Mouse (Mus musculus) induced T-regulatory cell, adult 2 months (primary cell): Measurements from ENCODE around the gene Smyd3.
A peak's percentile ranks its signal among the peaks of the same experiment; 100 is the strongest.

ENCODE experiments used
- DNase-seq: peaks from one replicate; pipeline ENCODE4 v3.0.0-alpha.2; 2012; ENCODE audit warnings: low read depth

The Smyd3 gene

DNA sequence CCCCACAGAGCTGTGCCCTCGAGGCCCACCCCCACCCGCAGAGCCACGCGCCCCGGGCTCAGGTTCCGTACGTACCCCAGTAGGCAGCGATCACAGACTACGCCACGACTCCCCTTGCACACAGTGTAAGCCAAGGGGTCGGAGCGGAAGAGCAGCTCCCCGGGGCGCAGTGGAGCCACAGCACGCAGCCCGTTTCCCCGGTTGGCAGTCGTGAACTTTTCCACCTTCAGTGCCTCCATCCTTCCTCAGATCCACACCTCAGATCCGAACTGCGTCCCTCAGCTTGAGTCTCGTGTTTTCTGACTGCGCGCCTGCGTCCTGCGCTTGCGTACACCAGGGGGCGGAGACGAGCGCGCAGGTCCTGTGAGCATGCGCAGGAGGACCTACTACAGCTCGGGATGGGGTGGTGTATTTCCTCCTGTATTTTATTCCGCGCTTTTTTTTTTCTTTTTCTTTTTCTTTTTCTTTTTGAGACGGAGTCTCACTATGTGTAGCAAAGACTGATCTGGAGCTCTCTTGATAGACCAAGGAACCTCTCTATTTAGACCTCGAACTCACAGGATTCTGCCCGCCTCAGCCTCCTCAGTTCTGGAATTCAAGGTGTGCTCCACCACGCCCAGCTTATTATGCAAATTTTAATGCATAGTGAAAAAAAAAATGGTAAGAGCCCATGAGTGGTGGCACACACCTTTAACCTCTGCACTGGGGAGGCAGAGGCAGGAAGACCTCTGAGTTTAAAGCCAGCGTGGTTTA lies at the start of gene Smyd3:
TSS of gene Smyd3 (minus strand) at position 329 of the 753 bp plus-strand sequence.
- peak; percentile 95 for DNase-seq

DNA sequence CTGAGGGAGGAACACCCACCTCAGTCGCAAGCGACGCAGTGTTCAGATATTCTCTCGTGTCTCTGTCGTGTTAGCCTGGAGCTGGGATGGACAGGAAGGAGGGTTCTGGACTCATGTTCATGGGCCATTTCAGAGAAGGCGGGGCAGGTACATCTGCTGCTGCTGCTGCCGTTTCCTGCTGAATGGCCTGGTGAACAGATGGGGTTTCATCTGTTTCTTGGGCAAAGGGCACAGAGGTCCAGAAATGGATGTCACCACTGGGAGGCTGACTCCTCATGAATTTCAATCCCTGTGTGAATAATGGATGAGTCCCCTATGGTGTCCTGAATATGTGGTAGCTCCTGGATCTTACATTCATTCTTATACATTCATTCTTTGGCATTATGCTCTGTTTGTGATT lies 49.7 kb upstream of the Smyd3 start:
- no peak for DNase-seq

DNA sequence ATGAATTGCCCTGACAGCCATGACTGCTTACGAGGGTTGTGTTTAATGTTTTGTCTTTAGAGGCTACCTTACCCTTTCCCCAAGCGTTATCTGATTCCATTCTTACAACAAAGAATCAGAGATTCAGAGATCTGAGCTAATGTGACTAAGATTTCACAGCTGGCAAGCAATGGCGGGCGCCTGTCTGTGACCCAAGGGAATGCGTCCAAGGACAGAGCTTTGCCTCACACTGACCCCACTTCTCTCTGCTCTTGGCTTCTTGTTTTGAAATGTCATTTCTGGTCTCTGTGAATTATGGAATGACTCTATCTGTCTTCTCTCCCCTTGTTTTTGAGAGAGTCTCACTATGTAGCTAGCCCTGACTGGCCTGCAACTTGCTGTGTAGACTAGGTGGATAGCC lies 46.1 kb upstream of the Smyd3 start:
- DNase-seq = no peak

DNA sequence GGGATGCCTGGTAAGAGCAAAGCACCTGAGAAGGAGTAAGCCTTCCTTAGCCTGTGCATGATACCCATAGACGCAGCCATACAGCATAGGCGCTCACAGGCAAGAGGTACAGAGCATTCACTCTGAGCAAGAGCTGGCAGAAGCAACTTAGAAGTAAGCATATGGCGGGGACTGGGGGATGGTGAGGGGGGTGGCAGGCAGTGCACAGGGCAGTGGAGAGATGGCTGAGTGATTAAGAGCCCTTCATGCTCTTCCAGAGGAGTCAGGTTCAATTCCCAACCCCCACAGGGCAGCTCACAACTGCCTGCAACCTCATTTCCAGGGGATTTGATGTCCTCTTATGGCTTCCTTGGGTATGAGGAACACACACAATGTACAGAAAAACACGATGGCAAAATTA lies 45.4 kb upstream of the Smyd3 start:
- DNase-seq = no peak

DNA sequence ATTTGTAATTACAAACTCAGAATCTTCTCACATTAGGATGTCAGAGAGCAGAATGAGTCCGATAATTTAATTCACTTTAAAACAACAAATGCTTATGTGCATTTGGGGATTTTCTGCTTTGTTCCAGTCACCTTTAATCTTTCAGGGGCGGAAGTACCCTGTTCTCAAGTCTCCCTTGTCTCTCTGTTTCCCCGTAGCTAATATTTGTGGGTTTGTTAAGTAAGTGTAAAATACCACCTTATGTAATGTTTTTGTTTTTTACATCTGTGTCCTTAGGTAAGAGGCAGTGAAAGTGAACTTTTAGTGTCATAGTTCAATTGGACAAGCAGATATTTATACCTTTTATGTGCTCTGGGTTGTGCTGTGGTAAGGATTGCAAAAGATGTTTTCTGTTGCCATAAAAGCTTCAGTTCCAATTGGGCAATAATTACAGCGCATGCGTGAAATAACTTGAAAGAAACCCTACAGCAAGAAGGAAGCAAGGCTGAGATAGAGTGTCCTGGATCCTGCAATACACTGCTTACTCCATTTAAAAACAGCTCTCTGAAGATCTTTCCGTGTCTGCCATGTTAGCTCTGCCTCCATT lies 43.1 kb upstream of the Smyd3 start:
- peak; percentile 62 for DNase-seq

DNA sequence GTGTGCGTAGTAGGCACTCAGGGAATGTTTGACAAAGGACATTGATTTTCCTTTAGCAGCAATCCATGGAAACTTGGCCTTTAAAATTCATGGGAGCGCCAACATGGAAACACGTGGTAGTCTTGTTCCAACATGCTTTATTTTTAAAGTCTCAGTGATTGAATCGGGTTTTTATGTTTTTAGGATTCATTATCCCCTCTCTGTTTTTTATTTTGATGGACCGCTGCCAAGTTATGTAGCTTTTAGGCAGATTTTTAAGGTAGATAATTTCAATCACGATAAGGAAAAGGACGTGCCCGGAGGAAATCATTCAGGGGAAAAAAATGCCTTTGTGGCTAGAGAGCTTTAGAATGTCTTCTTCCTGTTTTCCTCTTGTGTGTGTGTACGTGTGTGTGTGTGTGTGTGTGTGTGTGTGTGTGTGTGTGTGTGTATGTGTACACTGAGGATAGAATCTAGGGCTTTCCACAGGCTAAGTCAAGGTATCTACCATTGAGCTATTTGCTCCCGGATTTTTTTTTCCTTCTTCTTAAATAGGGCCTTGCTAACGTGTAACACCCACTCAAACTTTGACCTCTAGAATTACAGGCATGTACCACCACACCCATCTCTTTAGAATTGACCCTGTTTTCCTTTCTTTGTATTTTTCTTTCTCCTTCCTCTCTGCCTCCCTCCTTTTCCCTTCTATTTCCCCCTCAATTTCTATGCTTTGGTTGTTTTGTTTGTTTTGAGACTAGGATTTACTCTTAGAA lies 41.8 kb upstream of the Smyd3 start:
- peak; percentile 47 for DNase-seq

DNA sequence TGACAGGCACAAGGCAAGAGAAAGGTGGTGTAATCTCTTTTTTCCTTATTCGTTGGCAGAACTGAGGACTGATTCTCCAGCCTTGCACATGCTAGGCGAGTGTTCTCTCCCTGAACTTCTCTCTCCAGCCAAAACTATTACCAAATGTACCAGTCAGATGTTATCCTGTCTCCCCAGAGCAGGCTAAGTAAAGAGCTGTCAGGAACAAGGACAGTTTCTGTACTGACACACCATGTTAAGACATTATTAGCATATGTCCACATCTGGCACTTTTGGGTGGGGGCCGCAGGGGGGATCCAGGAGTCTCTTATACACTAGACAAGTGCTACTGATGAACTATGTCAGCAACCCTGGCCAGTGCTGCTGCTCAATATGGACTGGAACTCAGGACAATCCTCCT lies 39.1 kb upstream of the Smyd3 start:
- no peak for DNase-seq

DNA sequence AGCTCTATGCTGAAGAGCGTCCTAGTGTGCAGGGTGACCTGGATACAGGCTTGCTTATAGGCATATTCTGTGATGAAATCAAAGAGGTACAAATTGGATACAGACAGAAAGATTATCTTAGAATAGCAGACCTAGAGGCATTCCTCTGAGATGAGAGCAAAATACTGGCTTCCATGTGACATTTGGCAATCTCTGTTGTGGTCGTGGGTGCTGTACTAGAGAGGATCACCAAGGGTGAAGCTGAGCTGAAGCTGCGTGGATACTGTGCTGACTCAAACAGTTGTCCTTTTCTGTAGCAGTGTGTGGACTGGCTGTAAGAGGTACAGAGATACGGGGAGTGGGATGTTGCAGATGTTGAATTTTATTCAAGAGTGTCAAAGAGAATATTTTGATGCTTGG lies 36.1 kb upstream of the Smyd3 start:
- DNase-seq = no peak

DNA sequence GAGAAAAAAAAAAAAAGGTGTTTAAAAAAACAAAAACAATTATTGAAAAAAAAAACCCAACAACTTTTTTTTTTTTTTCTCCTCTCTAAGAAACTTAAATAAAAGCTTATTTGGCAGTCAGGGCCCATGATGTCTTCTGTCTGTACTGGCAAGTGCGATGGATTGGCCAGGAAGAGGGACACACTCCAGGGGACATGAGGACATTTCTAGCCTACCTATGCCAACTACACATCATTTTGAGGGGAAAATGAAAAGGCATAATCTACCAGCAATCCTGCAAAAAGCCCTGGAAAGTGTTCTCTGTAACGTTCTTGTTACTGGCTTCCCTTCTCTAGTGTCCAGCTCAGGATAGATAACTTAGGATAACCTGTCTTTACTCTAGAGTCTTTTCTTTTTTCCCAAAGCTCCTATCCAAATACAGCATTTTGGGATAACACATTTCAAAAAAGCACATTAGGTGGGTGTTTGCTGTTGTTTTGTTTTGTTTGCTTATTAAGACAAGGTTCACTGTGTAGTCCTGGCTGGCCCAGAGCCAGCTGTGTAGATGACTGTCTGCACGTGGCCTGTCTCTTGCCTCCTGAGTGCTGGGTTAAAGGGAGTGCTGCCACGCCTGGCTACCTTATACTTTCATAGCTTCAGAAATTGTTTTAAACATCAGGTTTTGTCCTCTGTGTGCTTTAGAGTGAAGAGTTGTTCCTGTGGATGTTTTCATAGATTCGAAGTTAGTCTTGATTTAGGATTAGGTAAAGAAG lies 35.5 kb upstream of the Smyd3 start:
- no peak for DNase-seq

DNA sequence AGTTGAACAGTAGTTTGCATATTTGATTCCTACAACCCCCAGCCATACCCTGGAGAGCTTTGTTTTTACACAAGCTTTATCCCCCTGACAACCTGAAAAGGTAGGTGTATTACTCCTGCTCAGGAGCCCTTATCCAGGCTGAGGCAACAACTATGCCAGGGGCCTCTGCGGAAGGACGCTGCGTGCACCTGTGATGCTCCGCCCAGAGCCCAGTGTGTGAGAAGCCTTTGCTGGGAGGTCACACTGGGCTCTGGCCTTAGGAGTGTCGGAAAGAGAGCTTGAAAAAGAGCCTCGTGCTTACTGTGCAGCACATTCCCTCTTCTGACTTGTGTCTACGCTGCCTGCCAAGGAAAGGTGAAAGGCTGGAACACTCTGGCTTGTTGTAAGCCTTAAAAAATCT lies 34.9 kb upstream of the Smyd3 start:
- DNase-seq = no peak

DNA sequence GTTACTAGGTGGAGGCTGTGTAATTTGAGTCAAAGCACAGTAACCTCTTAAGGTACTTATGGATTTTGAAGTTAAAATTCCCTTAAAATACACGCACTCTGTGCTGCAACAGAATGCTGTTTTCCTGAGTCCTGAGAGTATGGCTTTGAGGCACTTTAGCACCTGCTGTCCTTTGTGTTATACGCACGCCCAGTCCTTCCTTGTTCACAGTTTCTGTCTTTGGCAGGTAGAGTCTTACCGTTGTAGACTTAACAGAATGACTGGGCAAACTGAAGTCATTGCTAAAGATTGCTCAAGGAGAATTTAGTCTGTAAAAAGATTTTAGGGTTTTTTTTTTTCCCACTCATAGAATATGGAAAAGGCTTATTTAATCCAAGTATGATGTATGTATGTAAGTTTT lies 34.1 kb upstream of the Smyd3 start:
- no peak for DNase-seq

DNA sequence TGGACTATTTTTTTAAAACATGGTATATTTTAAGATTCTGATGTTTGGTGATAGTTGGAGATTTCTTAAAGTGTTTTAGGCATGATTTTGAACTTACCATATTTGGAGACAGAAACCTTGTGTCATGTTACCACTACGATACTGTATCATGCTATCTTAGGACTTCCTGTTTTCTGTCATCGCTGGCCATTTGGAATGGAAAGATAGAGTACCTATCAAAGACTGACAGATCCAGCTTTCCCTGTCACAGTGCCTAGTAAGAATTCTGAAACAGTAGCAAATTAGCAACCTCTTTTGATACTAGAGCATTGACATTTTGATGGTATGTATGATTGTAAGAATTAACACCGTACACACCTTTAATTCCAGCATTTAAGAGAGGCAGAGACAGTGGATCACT lies 33.5 kb upstream of the Smyd3 start:
- DNase-seq = peak; percentile 27

DNA sequence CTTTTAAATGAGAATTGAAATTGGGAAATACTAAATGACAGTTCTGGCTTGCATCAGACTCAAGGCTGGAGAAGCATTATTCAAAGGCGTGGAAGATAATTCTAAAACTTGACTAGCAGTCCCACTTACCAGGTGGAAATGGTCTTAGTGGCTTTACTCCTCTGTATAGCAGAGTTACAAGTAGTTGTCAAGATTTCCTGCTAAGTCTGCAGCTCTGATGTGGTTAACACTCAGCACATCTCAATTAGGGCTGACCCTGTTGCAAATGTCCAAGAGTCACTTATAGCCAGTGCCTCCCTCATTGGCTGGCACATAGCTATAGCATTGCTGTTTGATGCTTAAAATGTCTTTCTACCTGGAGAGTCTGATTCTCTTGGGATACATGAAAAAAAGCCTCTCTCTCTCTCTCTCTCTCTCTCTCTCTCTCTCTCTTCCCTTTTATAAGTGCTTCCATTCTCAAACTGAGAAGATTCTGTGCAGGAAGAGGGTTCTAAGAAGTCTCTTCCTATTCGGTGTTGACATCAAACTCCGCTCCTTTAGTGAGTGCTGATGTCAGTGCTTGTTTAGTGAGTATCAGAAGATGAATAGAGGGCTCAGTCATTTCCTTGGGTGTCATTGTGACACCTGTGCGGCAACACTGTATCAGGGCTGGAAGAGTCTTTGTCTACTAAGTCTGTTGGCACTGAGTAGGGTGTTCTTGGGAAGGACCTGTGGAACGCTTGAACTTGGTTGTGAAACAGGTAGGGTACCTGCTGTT lies 31.3 kb upstream of the Smyd3 start:
- peak; percentile 52 for DNase-seq

DNA sequence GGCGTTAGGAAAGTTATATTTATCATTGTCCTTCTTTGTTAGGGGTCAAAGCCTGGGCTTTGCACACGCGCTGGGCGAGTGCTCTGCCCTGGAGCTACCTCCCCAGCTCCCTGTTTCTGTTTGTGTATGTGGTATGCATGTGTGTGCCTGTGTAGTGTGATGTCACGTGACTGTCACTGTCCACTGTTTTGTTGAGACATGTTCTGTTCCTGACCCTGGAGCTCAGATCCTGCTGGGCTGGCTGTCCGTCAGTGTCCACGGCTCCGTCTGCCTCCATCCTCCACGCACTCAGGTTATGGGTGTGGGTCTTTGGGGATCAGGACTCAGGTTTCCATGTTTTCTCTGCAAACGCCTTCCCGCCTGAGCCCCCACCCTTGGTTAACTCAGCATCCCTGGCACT lies 30.4 kb upstream of the Smyd3 start:
- DNase-seq = no peak

DNA sequence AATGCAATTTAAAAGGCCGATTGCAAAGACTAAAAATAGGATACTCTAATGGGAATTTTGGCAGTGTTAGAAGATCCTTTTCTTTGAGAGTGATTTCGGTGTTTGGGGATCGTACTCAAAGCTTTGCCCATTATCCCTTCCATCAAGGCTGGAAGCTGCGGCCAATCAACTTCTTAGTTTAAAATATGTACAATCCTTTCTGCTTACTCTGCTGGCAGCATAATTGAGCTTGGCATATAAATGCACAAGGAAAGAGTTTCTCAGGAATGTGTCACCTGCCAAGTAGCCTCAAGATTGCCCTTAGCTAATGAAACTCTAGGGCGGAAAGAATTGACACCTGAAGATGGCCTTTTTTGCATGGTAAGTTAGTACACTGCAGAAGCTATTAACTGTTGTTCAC lies 29.3 kb upstream of the Smyd3 start:
- peak; percentile 39 for DNase-seq

DNA sequence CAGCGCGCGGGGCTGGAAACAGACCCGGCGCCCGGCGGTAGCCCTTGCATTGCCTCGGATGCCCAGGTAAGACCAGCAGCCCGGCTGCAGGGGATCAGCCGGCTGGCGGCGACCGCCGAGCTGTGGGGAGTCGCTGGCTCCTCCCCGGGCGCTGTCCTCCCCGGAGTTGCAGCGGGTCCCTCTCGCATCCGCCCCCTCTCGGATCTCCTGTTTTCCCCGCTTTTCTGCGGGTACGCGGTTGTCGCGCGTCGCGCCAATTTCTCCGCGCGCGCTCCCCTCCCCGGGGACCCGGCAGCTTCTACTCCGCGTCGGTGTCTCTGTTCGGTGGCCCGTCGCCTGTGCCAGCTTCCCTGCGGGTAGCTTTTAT lies 28.7 kb upstream of the Smyd3 start:
- DNase-seq = no peak

DNA sequence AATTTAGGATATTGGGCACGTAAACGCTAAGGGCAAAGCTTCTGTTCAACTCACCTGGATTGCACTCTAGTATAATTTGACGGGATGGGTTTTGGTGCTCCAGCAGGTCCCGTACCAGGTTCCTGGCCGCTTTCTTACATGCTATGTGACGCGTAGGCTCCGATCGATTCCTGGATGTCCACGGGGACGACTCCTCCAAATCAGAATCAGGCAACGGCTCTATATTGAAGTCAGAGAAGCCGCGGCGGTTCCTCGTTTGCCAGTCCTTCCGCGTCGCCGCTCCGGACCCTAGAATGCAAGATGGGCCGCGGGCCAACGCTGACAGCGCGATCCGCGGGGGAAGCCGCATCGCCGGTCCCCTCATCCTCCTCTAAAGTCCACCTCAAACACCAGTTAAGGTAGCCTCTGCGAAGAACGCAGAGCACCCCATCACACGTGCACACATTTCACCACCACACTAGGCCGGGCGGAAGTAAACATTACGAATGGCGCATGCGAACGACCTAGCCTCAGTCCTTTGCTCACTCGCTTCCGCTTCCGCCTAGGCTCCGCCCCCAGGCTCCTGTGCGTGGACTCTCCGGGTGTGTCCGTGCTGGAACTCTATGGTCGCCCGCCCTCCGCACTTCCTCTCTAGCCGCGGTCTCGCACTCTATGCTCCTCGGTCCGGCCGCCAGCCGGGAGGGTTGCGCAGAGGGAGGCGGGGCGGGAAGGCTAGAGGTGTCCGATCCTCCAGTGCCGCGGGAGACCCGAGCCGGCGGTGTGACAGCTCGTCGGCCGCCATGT lies 28.1 kb upstream of the Smyd3 start, which contains the start of the genes Tfb2m and Cnst:
TSS of gene Tfb2m (minus strand) at position 500 of the 783 bp plus-strand sequence.
TSS of gene Cnst (plus strand) at position 603 of the 783 bp plus-strand sequence.
- peak; percentile 98 for DNase-seq

DNA sequence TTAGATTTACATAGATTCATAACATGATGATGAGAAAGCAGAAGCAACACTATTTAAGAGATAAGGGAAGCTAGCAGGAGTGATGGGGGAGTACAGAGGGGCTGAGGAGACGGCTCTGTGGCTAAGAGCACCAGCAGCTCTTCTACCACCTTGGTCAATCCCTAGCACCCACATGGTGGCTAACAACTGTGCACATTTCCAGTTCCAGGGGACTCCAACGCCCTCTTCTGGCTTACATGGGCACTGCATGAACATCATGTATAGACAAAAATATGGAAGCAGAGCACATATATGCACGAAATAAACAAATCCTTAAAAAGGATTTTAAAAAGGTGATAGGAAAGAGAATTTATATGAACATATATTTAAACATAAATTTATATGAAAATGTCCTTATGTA lies 23.7 kb upstream of the Smyd3 start:
- peak; percentile 63 for DNase-seq

DNA sequence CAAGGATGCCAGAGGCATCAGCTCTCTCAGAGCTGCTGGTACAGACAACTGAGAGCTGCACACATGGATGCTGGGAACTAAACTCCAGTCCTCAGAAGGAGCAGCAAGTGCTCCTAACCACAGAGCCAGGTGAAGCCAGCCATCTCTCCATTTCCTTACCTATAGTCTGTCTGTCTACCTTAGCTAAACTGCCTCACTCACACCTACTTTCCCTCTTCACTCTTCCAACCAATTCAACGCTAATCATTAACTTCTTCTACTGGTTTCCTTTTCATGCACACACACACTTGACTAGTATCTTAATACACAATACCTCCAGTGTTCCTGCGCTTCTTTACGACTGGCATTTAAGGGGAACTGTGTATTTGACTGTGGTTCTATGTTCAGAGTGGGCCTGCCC lies 22.0 kb upstream of the Smyd3 start:
- DNase-seq = no peak

DNA sequence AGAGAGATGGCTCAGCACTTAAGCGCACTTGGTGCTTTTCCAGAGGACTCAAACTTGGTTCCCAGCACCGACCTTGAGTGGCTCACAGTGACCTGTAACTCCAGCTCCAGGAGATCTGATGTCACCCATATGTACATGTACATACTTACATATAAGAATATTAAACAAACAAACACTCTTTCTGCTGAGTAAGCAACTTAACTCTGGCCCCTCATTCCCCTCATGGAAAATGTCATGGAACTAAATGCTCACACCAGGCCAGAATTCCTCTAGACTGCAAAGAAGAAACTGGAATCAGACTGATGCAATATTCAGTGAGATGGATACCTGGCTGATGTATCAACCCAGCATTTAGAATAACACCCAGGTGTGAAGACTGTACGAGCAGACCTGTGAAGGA lies 21.2 kb upstream of the Smyd3 start:
- DNase-seq = no peak

DNA sequence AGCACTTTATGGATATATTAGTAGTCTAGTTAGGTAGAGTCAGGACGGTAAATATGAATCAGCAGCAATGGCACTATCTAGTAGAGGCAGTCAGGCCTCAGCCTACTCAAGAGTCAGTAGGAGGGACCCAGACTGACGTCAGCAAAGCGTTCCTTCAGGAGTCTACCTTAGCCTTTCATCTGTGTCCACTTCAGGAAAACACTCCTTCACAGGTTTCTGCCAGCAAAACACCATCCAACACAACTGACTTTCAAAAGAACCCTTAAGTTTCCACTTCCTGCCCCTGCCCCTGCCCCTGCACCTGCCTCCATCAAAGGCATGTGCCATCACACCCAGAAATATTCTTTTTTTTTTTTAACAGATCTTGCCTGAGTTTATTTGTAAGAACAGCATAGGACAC lies 2.1 kb upstream of the Smyd3 start:
- no peak for DNase-seq
